Mouse (Mus musculus) c-Kit-positive CD71-negative TER-119-negative erythroid progenitor cells, embryonic 14.5 days (primary cell): ENCODE data around the gene Rtel1.

ENCODE experiments used
- DNase-seq: peaks from one replicate; pipeline ENCODE4 v3.0.0-alpha.2; 2013; ENCODE audit warnings: low read depth

Rtel1 gene

GRCm38 (mm10) chr2:181326098-181326497 lies 6.6 kb downstream of the Rtel1 start:
- no peak for DNase-seq

GRCm38 (mm10) chr2:181332542-181332941 lies 13.0 kb downstream of the Rtel1 start:
- no peak for DNase-seq

- peak; percentile 67 for DNase-seq
These were observed 14.5 kb downstream of the Rtel1 start for GRCm38 (mm10) chr2:181334023-181334422.

- no peak for DNase-seq
These were observed 20.9 kb downstream of the Rtel1 start for GRCm38 (mm10) chr2:181340426-181340825.

GRCm38 (mm10) chr2:181342766-181343165 lies 23.2 kb downstream of the Rtel1 start:
- no peak for DNase-seq

GRCm38 (mm10) chr2:181356780-181357179 lies 37.2 kb downstream of the Rtel1 start:
- no peak for DNase-seq

GRCm38 (mm10) chr2:181363946-181364345 lies 44.4 kb downstream of the Rtel1 start:
- DNase-seq: no peak

GRCm38 (mm10) chr2:181364487-181364859 lies 44.9 kb downstream of the Rtel1 start:
- DNase-seq: no peak

GRCm38 (mm10) chr2:181364860-181365596 lies 45.5 kb downstream of the Rtel1 start, which contains the start of the genes Zgpat and Arfrp1:
Gene Zgpat (plus strand): TSS chr2:181364928.
Gene Arfrp1 (minus strand): TSS chr2:181365404.
- peak; percentile 76 for DNase-seq

GRCm38 (mm10) chr2:181365655-181366075 lies 46.1 kb downstream of the Rtel1 start:
- DNase-seq: peak; percentile 17

- no peak for DNase-seq
These were observed 50.5 kb downstream of the Rtel1 start for GRCm38 (mm10) chr2:181370001-181370400.

- DNase-seq: peak; percentile 43
These were observed 56.2 kb downstream of the Rtel1 start for GRCm38 (mm10) chr2:181375787-181376186.

GRCm38 (mm10) chr2:181377230-181377629 lies 57.7 kb downstream of the Rtel1 start:
- DNase-seq: no peak

- no peak for DNase-seq
These were observed 59.2 kb downstream of the Rtel1 start for GRCm38 (mm10) chr2:181378701-181379100.

- no peak for DNase-seq
These were observed 60.2 kb downstream of the Rtel1 start, which contains the start of gene Lime1 for GRCm38 (mm10) chr2:181379778-181380177. Gene Lime1 (plus strand): TSS chr2:181380078.

GRCm38 (mm10) chr2:181380251-181380650 lies 60.7 kb downstream of the Rtel1 start:
- DNase-seq: no peak

GRCm38 (mm10) chr2:181381107-181381506 lies 61.6 kb downstream of the Rtel1 start:
- DNase-seq: no peak

- no peak for DNase-seq
These were observed 62.2 kb downstream of the Rtel1 start for GRCm38 (mm10) chr2:181381631-181382306.

- no peak for DNase-seq
These were observed 64.9 kb downstream of the Rtel1 start for GRCm38 (mm10) chr2:181384463-181384862.

- DNase-seq: no peak
These were observed 65.4 kb downstream of the Rtel1 start for GRCm38 (mm10) chr2:181384919-181385391.

- DNase-seq: no peak
These were observed 66.3 kb downstream of the Rtel1 start for GRCm38 (mm10) chr2:181385885-181386284.

- DNase-seq: no peak
These were observed 67.2 kb downstream of the Rtel1 start for GRCm38 (mm10) chr2:181386663-181387210.
